Mouse (Mus musculus): ENCODE measurements around the gene Gm20532.
A peak's percentile ranks its signal among the peaks of the same experiment; 100 is the strongest.

Gene Gm20532

GRCm38 (mm10) chr2:26598462-26598861, 12.0 kb downstream of the Gm20532 start:
- no peak for DNase-seq

- no peak for DNase-seq
These were observed 13.5 kb downstream of the Gm20532 start for GRCm38 (mm10) chr2:26599965-26600364.

- DNase-seq: no peak
These were observed 14.2 kb downstream of the Gm20532 start for GRCm38 (mm10) chr2:26600664-26601063.

GRCm38 (mm10) chr2:26601595-26601994, 15.2 kb downstream of the Gm20532 start:
- no peak for DNase-seq

GRCm38 (mm10) chr2:26602631-26603030, 16.2 kb downstream of the Gm20532 start:
- no peak for DNase-seq

- peak; percentile 19 for DNase-seq
These were observed 16.7 kb downstream of the Gm20532 start for GRCm38 (mm10) chr2:26603159-26603558.

GRCm38 (mm10) chr2:26603720-26604671, 17.6 kb downstream of the Gm20532 start, which contains the start of gene Agpat2:
Gene Agpat2 (minus strand): TSS chr2:26604417.
- DNase-seq: peak; percentile 90

- no peak for DNase-seq
These were observed 18.9 kb downstream of the Gm20532 start for GRCm38 (mm10) chr2:26605331-26605730.

GRCm38 (mm10) chr2:26606579-26606978, 20.1 kb downstream of the Gm20532 start:
- no peak for DNase-seq

- DNase-seq: peak; percentile 73
These were observed 20.8 kb downstream of the Gm20532 start for GRCm38 (mm10) chr2:26607056-26607910.

GRCm38 (mm10) chr2:26608781-26609180, 22.3 kb downstream of the Gm20532 start:
- DNase-seq: no peak

GRCm38 (mm10) chr2:26609261-26609661, 22.8 kb downstream of the Gm20532 start:
- DNase-seq: no peak

- DNase-seq: no peak
These were observed 24.1 kb downstream of the Gm20532 start for GRCm38 (mm10) chr2:26610526-26610925.

GRCm38 (mm10) chr2:26611054-26611453, 24.6 kb downstream of the Gm20532 start:
- no peak for DNase-seq

GRCm38 (mm10) chr2:26611896-26612295, 25.5 kb downstream of the Gm20532 start:
- DNase-seq: no peak

GRCm38 (mm10) chr2:26614903-26615302, 28.5 kb downstream of the Gm20532 start:
- DNase-seq: no peak

GRCm38 (mm10) chr2:26615459-26616124, 29.2 kb downstream of the Gm20532 start:
- no peak for DNase-seq

GRCm38 (mm10) chr2:26617331-26617730, 30.9 kb downstream of the Gm20532 start:
- no peak for DNase-seq

GRCm38 (mm10) chr2:26617928-26618327, 31.5 kb downstream of the Gm20532 start:
- no peak for DNase-seq

GRCm38 (mm10) chr2:26621246-26621645, 34.8 kb downstream of the Gm20532 start:
- DNase-seq: no peak

- no peak for DNase-seq
These were observed 36.5 kb downstream of the Gm20532 start for GRCm38 (mm10) chr2:26622984-26623383.

GRCm38 (mm10) chr2:26625419-26625818, 39.0 kb downstream of the Gm20532 start:
- DNase-seq: no peak

GRCm38 (mm10) chr2:26626081-26626480, 39.6 kb downstream of the Gm20532 start:
- no peak for DNase-seq
